Mouse (Mus musculus) midbrain, embryonic 10.5 days (tissue): ENCODE data around the gene Rab11b. TPM values are rescaled to one million over a fixed set of nuclear protein-coding genes. Genes with fewer than 3 reads are reported as not detected.

Source experiments
- DNase-seq: peaks from one replicate; pipeline ENCODE4 v3.0.0-alpha.2; 2017; ENCODE audit warnings: low spot score
- H3K27ac ChIP-seq: fragments of 300-500 bp; sonication (generic); replicated peaks from 2 replicates; pipeline ENCODE4 v1.5.1; 2016; ENCODE audit warnings: mild to moderate bottlenecking
- H3K27me3 ChIP-seq: fragments of 300-500 bp; sonication (generic); 2 replicates; pipeline ENCODE4 v1.6.1; 2016; ENCODE audit warnings: low read depth, mild to moderate bottlenecking; ENCODE audit not compliant: poor library complexity, severe bottlenecking
- H3K36me3 ChIP-seq: fragments of 300-500 bp; sonication (generic); 2 replicates; pipeline ENCODE4 v1.6.1; 2016; ENCODE audit warnings: mild to moderate bottlenecking, moderate library complexity
- H3K4me1 ChIP-seq: fragments of 300-500 bp; sonication (generic); 2 replicates; pipeline ENCODE4 v1.6.1; 2016
- H3K4me3 ChIP-seq: fragments of 300-500 bp; sonication (generic); 2 replicates; pipeline ENCODE4 v1.5.1; 2016; ENCODE audit warnings: mild to moderate bottlenecking, moderate library complexity
- H3K9me3 ChIP-seq: fragments of 300-500 bp; sonication (generic); replicated peaks from 2 replicates; pipeline ENCODE4 v1.6.1; 2016; ENCODE audit warnings: mild to moderate bottlenecking
- WGBS: fragments of 180-500 bp; shearing (Covaris S2); methylation state at CpG from one replicate; pipeline ENCODE4 v1.1.7; 2016; 5-methylcytosine and 5-hydroxymethylcytosine counted together
- polyA plus RNA-seq: library from polyadenylated mRNA; unstranded; fragments of >200 nt; fragmentation: Nextera tagmentation; extraction: Ambion mirVana; gene quantifications from 2 replicates; pipeline ENCODE4 v1.2.1, GENCODE M21; 2016

The Rab11b gene
- polyA plus RNA-seq, 1 experiment from 2014 or later, result 363 TPM

GRCm38 (mm10) chr17:33781124-33781977 lies 21.0 kb upstream of the Rab11b start, which contains the start of gene Angptl4:
Angptl4 (minus strand) TSS chr17:33781830.
- WGBS, result 2% methylated on average over 50 of the region's 50 CpGs
- Histone ChIP-seq H3K4me3 (peak within 1 kb of the TSS; percentile 66), H3K27ac (peak within 1 kb of the TSS; percentile 83), H3K4me1 (peaks cover 38% of the 10 kb centered on the region), H3K36me3 (peaks cover 16% of the 10 kb centered on the region), H3K27me3 (peaks cover 10% of the 10 kb centered on the region), H3K9me3 (no peaks in the 10 kb centered on the region)
- DNase-seq, result peak; percentile 74

- H3K4me3 ChIP-seq, result peak overlapping the region; percentile 66
- 84% methylated on average over 5 of the region's 5 CpGs for WGBS
- peak overlapping the region; percentile 83; the same call in 1 of the 2 replicates for H3K27ac ChIP-seq
- H3K36me3 ChIP-seq, result peaks cover 19% of the 10 kb centered on the region
- peaks cover 10% of the 10 kb centered on the region for H3K27me3 ChIP-seq
- no peaks in the 10 kb centered on the region for H3K9me3 ChIP-seq
- DNase-seq, result no peak
- H3K4me1 ChIP-seq, result peaks cover 30% of the 10 kb centered on the region
These were observed 20.1 kb upstream of the Rab11b start for GRCm38 (mm10) chr17:33780431-33780830.

GRCm38 (mm10) chr17:33779967-33780295 lies 19.6 kb upstream of the Rab11b start:
- Histone ChIP-seq H3K36me3 (peaks cover 24% of the 10 kb centered on the region), H3K9me3 (no peaks in the 10 kb centered on the region), H3K4me3 (0 out of 2 replicates have a peak overlapping the region, but pooled peaks have one; percentile 7), H3K27ac (no peak overlapping the region), H3K27me3 (peaks cover 10% of the 10 kb centered on the region), H3K4me1 (peaks cover 28% of the 10 kb centered on the region)
- 89% methylated on average over 5 of the region's 5 CpGs for WGBS
- DNase-seq, result no peak

GRCm38 (mm10) chr17:33779271-33779966 lies 19.1 kb upstream of the Rab11b start:
- H3K27ac ChIP-seq, result peak overlapping the region; percentile 39
- H3K4me1 ChIP-seq, result peaks cover 28% of the 10 kb centered on the region
- peaks cover 10% of the 10 kb centered on the region for H3K27me3 ChIP-seq
- peaks cover 24% of the 10 kb centered on the region for H3K36me3 ChIP-seq
- peak; percentile 60 for DNase-seq
- 59% methylated on average over 9 of the region's 9 CpGs for WGBS
- H3K4me3 ChIP-seq, result peak overlapping the region; percentile 7
- H3K9me3 ChIP-seq, result no peaks in the 10 kb centered on the region

- Histone ChIP-seq H3K27me3 (no peaks in the 10 kb centered on the region; the same call in 1 of the 2 replicates), H3K4me3 (no peak overlapping the region), H3K9me3 (no peaks in the 10 kb centered on the region), H3K27ac (no peak overlapping the region), H3K36me3 (peaks cover 24% of the 10 kb centered on the region), H3K4me1 (peaks cover 10% of the 10 kb centered on the region)
- 89% methylated on average over 4 of the region's 4 CpGs for WGBS
- no peak for DNase-seq
These were observed 15.0 kb upstream of the Rab11b start for GRCm38 (mm10) chr17:33775287-33775686.

- 95% methylated on average over 8 of the region's 8 CpGs for WGBS
- no peak for DNase-seq
- Histone ChIP-seq H3K9me3 (no peaks in the 10 kb centered on the region), H3K4me3 (no peak overlapping the region), H3K4me1 (peaks cover 7% of the 10 kb centered on the region), H3K36me3 (peaks cover 24% of the 10 kb centered on the region), H3K27me3 (no peaks in the 10 kb centered on the region), H3K27ac (no peak overlapping the region)
These were observed 14.3 kb upstream of the Rab11b start for GRCm38 (mm10) chr17:33774573-33775155.

- peaks cover under 1% of the 10 kb centered on the region; the same call in 1 of the 2 replicates for H3K4me1 ChIP-seq
- 90% methylated on average over 6 of the region's 6 CpGs for WGBS
- no peaks in the 10 kb centered on the region for H3K9me3 ChIP-seq
- no peak for DNase-seq
- H3K27ac ChIP-seq, result no peak overlapping the region
- peaks cover 24% of the 10 kb centered on the region for H3K36me3 ChIP-seq
- no peak overlapping the region for H3K4me3 ChIP-seq
- no peaks in the 10 kb centered on the region for H3K27me3 ChIP-seq
These were observed 13.7 kb upstream of the Rab11b start for GRCm38 (mm10) chr17:33773871-33774572.

GRCm38 (mm10) chr17:33773426-33773825 lies 13.1 kb upstream of the Rab11b start:
- Histone ChIP-seq H3K36me3 (peaks cover 24% of the 10 kb centered on the region), H3K4me1 (no peaks in the 10 kb centered on the region), H3K9me3 (no peaks in the 10 kb centered on the region), H3K4me3 (no peak overlapping the region), H3K27ac (no peak overlapping the region), H3K27me3 (no peaks in the 10 kb centered on the region)
- no peak for DNase-seq
- WGBS, result 82% methylated on average over 6 of the region's 6 CpGs

- H3K36me3 ChIP-seq, result peaks cover 11% of the 10 kb centered on the region
- no peak for DNase-seq
- 93% methylated on average over 4 of the region's 4 CpGs for WGBS
- no peaks in the 10 kb centered on the region for H3K27me3 ChIP-seq
- H3K27ac ChIP-seq, result no peak overlapping the region
- H3K4me3 ChIP-seq, result no peak overlapping the region
- no peaks in the 10 kb centered on the region for H3K4me1 ChIP-seq
- no peaks in the 10 kb centered on the region for H3K9me3 ChIP-seq
These were observed 11.3 kb upstream of the Rab11b start for GRCm38 (mm10) chr17:33771617-33772016.

- H3K4me3 ChIP-seq, result no peak overlapping the region
- no peak for DNase-seq
- 82% methylated on average over 3 of the region's 3 CpGs for WGBS
- no peaks in the 10 kb centered on the region for H3K27me3 ChIP-seq
- H3K4me1 ChIP-seq, result no peaks in the 10 kb centered on the region
- H3K9me3 ChIP-seq, result no peaks in the 10 kb centered on the region
- no peak overlapping the region for H3K27ac ChIP-seq
- H3K36me3 ChIP-seq, result no peaks in the 10 kb centered on the region
These were observed 6.1 kb upstream of the Rab11b start for GRCm38 (mm10) chr17:33766389-33766788.

GRCm38 (mm10) chr17:33759767-33760254 lies 519 bp downstream of the Rab11b start:
- no peaks in the 10 kb centered on the region for H3K9me3 ChIP-seq
- H3K4me3 ChIP-seq, result peak overlapping the region; percentile 90
- H3K27me3 ChIP-seq, result no peaks in the 10 kb centered on the region
- H3K27ac ChIP-seq, result peak overlapping the region; percentile 100
- peaks cover 46% of the 10 kb centered on the region for H3K4me1 ChIP-seq
- peaks cover 31% of the 10 kb centered on the region for H3K36me3 ChIP-seq
- peak; percentile 94 for DNase-seq
- WGBS, result 1% methylated on average over 38 of the region's 38 CpGs

GRCm38 (mm10) chr17:33757231-33757630 lies 3.1 kb downstream of the Rab11b start:
- Histone ChIP-seq H3K27ac (no peak overlapping the region; the same call in 1 of the 2 replicates), H3K4me3 (0 out of 2 replicates have a peak overlapping the region, but pooled peaks have one; percentile 23), H3K36me3 (peaks cover 47% of the 10 kb centered on the region), H3K9me3 (no peaks in the 10 kb centered on the region), H3K4me1 (peaks cover 46% of the 10 kb centered on the region), H3K27me3 (no peaks in the 10 kb centered on the region)
- WGBS, result 86% methylated on average over 4 of the region's 4 CpGs
- DNase-seq, result no peak
